Mouse (Mus musculus): Measurements from ENCODE around the gene Fem1a. TPM values are rescaled to one million over a fixed set of nuclear protein-coding genes. Genes with fewer than 3 reads are reported as not detected.
A peak's percentile ranks its signal among the peaks of the same experiment; 100 is the strongest.
"Not testable (repeated sequence)": the region's sequence is repeated elsewhere in the genome, so short reads cannot be mapped to it uniquely, and the experiment has no call there.

Fem1a gene
- polyA plus RNA-seq, 1 experiment from 2014 or later = 12.9 TPM

GRCm38 (mm10) chr17:56255429-56255828 is 1.2 kb upstream of the Fem1a start:
- DNase-seq (ENCODE audit: low spot score) = peak; percentile 16

GRCm38 (mm10) chr17:56255863-56256238 is 759 bp upstream of the Fem1a start:
- peak; percentile 99 for DNase-seq (ENCODE audit: low spot score)

GRCm38 (mm10) chr17:56257181-56257894 is 728 bp downstream of the Fem1a start:
- no peak for DNase-seq (ENCODE audit: low spot score)

- not testable (repeated sequence) for DNase-seq (ENCODE audit: low spot score)
Measured at GRCm38 (mm10) chr17:56258269-56258668, 1.7 kb downstream of the Fem1a start.

- not testable (repeated sequence) for DNase-seq (ENCODE audit: low spot score)
Measured at GRCm38 (mm10) chr17:56258812-56259211, 2.2 kb downstream of the Fem1a start.

- DNase-seq (ENCODE audit: low spot score) = no peak
Measured at GRCm38 (mm10) chr17:56259301-56260037, 2.9 kb downstream of the Fem1a start.

GRCm38 (mm10) chr17:56261166-56261565 is 4.6 kb downstream of the Fem1a start:
- no peak for DNase-seq (ENCODE audit: low spot score)

GRCm38 (mm10) chr17:56262645-56263094 is 6.1 kb downstream of the Fem1a start:
- no peak for DNase-seq (ENCODE audit: low spot score)

- peak; percentile 79 for DNase-seq (ENCODE audit: low spot score)
Measured at GRCm38 (mm10) chr17:56264020-56264419, 7.4 kb downstream of the Fem1a start.

GRCm38 (mm10) chr17:56265011-56265410 is 8.4 kb downstream of the Fem1a start:
- DNase-seq (ENCODE audit: low spot score) = no peak

- DNase-seq (ENCODE audit: low spot score) = no peak
Measured at GRCm38 (mm10) chr17:56265869-56266268, 9.3 kb downstream of the Fem1a start.

GRCm38 (mm10) chr17:56266271-56266670 is 9.7 kb downstream of the Fem1a start:
- no peak for DNase-seq (ENCODE audit: low spot score)

- DNase-seq (ENCODE audit: low spot score) = peak; percentile 88
Measured at GRCm38 (mm10) chr17:56269153-56269630, 12.6 kb downstream of the Fem1a start.

GRCm38 (mm10) chr17:56269741-56270140 is 13.1 kb downstream of the Fem1a start:
- DNase-seq (ENCODE audit: low spot score) = no peak

- DNase-seq (ENCODE audit: low spot score) = no peak
Measured at GRCm38 (mm10) chr17:56271609-56272253, 15.1 kb downstream of the Fem1a start.

GRCm38 (mm10) chr17:56272644-56273043 is 16.0 kb downstream of the Fem1a start:
- DNase-seq (ENCODE audit: low spot score) = no peak

- DNase-seq (ENCODE audit: low spot score) = no peak
Measured at GRCm38 (mm10) chr17:56273482-56273881, 16.9 kb downstream of the Fem1a start.

GRCm38 (mm10) chr17:56273986-56274385 is 17.4 kb downstream of the Fem1a start:
- no peak for DNase-seq (ENCODE audit: low spot score)

- DNase-seq (ENCODE audit: low spot score) = no peak
Measured at GRCm38 (mm10) chr17:56275842-56276480, 19.4 kb downstream of the Fem1a start.

- peak; percentile 77 for DNase-seq (ENCODE audit: low spot score)
Measured at GRCm38 (mm10) chr17:56276643-56277566, 20.3 kb downstream of the Fem1a start, which contains the start of gene Ticam1. Gene Ticam1, minus strand, starts transcription at chr17:56276786.
